In the genomic region with DNA sequence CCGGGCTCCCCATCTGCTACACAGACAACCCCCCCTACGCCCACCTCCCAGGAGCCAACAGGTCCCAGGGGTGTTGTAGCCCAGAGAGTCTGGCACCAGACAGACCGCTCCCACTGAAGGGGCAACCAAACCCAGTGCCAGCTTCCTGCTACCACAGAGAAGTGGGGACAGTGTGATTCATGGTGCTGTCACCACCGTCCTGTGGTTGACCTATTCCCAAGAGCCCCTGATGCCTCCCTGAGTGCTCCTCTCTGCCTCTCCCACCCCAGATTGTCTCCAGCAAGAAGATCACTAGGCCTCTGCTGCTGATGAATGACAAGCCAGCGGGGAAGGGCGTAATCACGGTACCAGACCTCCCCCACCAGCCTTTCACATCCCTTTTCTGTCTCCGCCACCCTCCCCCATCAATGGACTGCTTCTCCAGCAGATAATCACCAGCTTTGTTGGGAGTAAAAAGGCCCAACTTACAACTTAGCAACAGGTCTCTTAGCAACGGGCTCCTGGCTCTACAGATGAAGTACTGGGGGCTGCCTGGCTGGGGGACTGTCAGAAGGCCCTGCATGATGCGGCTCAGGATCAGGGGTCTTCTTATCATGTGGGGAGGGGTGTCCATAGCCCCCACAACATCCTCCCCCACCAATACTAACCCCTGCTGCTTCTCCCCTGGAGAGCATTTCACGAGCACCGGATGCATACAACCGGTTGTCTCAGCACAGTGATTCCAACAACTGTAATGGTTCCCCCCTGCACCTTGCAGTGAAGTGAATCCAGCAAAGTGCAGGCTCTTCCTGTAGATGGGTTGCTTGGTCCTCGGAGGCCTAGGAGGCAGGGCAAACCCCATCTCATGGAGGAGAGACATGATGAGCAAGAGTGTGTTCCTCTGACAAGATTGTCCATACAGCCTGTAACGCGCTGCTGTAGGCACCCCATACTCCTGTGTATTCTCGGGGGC, we compare ENCODE assay signal across 9 mouse cellular contexts. TPM values are rescaled to one million over a fixed set of nuclear protein-coding genes. Genes with fewer than 3 reads are reported as not detected.
DNase-seq lines count a peak whose midpoint lies in the region; ATAC-seq lines count a peak whose summit lies in the region.
"Had no signal": no experiment of that assay in that cellular context is flagged by ENCODE, and none has a peak within 500 bp of the region (broad histone marks: within the 10 kb centered on the region; RNA-seq: fewer than 3 reads in every experiment).

No protein-coding gene starts in this region.

- H3K4me3 ChIP-seq in limb, embryonic 13.5 days = no peak overlapping the region
- no peak overlapping the region for H3K4me3 ChIP-seq in limb, embryonic 10.5 days
- no peak overlapping the region for H3K4me3 ChIP-seq in forebrain, embryonic 16.5 days (replicated peaks; ENCODE audit: low read length)
- H3K4me3 ChIP-seq in neural tube, embryonic 11.5 days (ENCODE audit: low read depth, low read length) = no peak overlapping the region
- H3K4me3 ChIP-seq: liver, embryonic 13.5 days had no signal

- H3K36me3 ChIP-seq in limb, embryonic 13.5 days = no peaks in the 10 kb centered on the region
- H3K36me3 ChIP-seq in limb, embryonic 10.5 days = no peaks in the 10 kb centered on the region
- no peaks in the 10 kb centered on the region for H3K36me3 ChIP-seq in forebrain, embryonic 16.5 days (ENCODE audit: control insufficient read depth, insufficient read depth)
- no peaks in the 10 kb centered on the region for H3K36me3 ChIP-seq in neural tube, embryonic 11.5 days (ENCODE audit: control insufficient read depth, insufficient read depth, low read length)
- H3K36me3 ChIP-seq: liver, embryonic 13.5 days had no signal

- no peak overlapping the region for H3K9ac ChIP-seq in limb, embryonic 13.5 days
- H3K9ac ChIP-seq in forebrain, embryonic 16.5 days (replicated peaks; ENCODE audit: low read depth, low read length) = 0 out of 2 replicates have a peak overlapping the region, but pooled peaks have one; percentile 22
- peak overlapping the region; percentile 10; the same call in 1 of the 2 replicates for H3K9ac ChIP-seq in neural tube, embryonic 11.5 days (ENCODE audit: low read length)
- H3K9ac ChIP-seq: liver, embryonic 13.5 days had no signal

- 0 out of 2 replicates have a peak, but pooled peaks have one; percentile 16 for ATAC-seq in limb, embryonic 13.5 days (ENCODE audit: low FRiP score, low read depth)
- peak; percentile 90 for ATAC-seq in forebrain, embryonic 16.5 days
- peak; percentile 87 for ATAC-seq in neural tube, embryonic 11.5 days (ENCODE audit: insufficient read depth, low FRiP score, low TSS enrichment)

- H3K27me3 ChIP-seq in limb, embryonic 13.5 days = no peaks in the 10 kb centered on the region
- no peaks in the 10 kb centered on the region for H3K27me3 ChIP-seq in limb, embryonic 10.5 days (ENCODE audit: low read depth, poor library complexity, severe bottlenecking)
- H3K27me3 ChIP-seq in forebrain, embryonic 16.5 days (replicated peaks; ENCODE audit: control insufficient read depth, insufficient read depth, low read length) = no peaks in the 10 kb centered on the region
- H3K27me3 ChIP-seq in neural tube, embryonic 11.5 days (ENCODE audit: control insufficient read depth, insufficient read depth, low read length) = no peaks in the 10 kb centered on the region
- H3K27me3 ChIP-seq: liver, embryonic 13.5 days had no signal

- no peak overlapping the region for H3K4me2 ChIP-seq in limb, embryonic 13.5 days (replicated peaks)
- H3K4me2 ChIP-seq in forebrain, embryonic 16.5 days (ENCODE audit: low read length) = peak overlapping the region; percentile 5; the same call in 1 of the 2 replicates
- H3K4me2 ChIP-seq in neural tube, embryonic 11.5 days (ENCODE audit: low read depth) = no peak overlapping the region
- H3K4me2 ChIP-seq: liver, embryonic 13.5 days had no signal

- no peaks in the 10 kb centered on the region for H3K9me3 ChIP-seq in limb, embryonic 13.5 days
- no peaks in the 10 kb centered on the region for H3K9me3 ChIP-seq in limb, embryonic 10.5 days (replicated peaks)
- H3K9me3 ChIP-seq in forebrain, embryonic 16.5 days (ENCODE audit: control insufficient read depth, low read length) = no peaks in the 10 kb centered on the region
- H3K9me3 ChIP-seq in neural tube, embryonic 11.5 days (ENCODE audit: control insufficient read depth, low read length) = no peaks in the 10 kb centered on the region
- H3K9me3 ChIP-seq: liver, embryonic 13.5 days had no signal

- 60% methylated on average over 17 of the region's 17 CpGs for WGBS in limb, embryonic 13.5 days
- 60% methylated on average over 17 of the region's 17 CpGs for WGBS in limb, embryonic 10.5 days
- 20% methylated on average over 17 of the region's 17 CpGs for WGBS in forebrain, embryonic 16.5 days
- WGBS in neural tube, embryonic 11.5 days = 37% methylated on average over 17 of the region's 17 CpGs

- H3K27ac ChIP-seq in limb, embryonic 13.5 days = no peak overlapping the region
- no peak overlapping the region for H3K27ac ChIP-seq in limb, embryonic 10.5 days
- H3K27ac ChIP-seq in forebrain, embryonic 16.5 days (ENCODE audit: low read length) = peak overlapping the region; percentile 77
- 0 out of 2 replicates have a peak overlapping the region, but pooled peaks have one; percentile 20 for H3K27ac ChIP-seq in neural tube, embryonic 11.5 days (ENCODE audit: low read depth, low read length)
- H3K27ac ChIP-seq: liver, embryonic 13.5 days had no signal

- no peak for DNase-seq in limb, embryonic 10.5 days (ENCODE audit: low spot score)
- DNase-seq in left cerebral cortex, adult 11 months (ENCODE audit: low spot score) = peak; percentile 73
- peak; percentile 77 for DNase-seq in neural tube, embryonic 11.5 days (ENCODE audit: low spot score)
- no peak for DNase-seq in adrenal gland, adult 8-10 months
- no peak for DNase-seq in gastrocnemius, postnatal 25 days
- DNase-seq in lung, postnatal 4 days = no peak
- DNase-seq: liver, embryonic 13.5 days had no signal

- peaks cover 9% of the 10 kb centered on the region; the same call in 1 of the 2 replicates for H3K4me1 ChIP-seq in limb, embryonic 13.5 days
- peaks cover 14% of the 10 kb centered on the region for H3K4me1 ChIP-seq in limb, embryonic 10.5 days
- peaks cover 19% of the 10 kb centered on the region for H3K4me1 ChIP-seq in forebrain, embryonic 16.5 days (replicated peaks; ENCODE audit: control insufficient read depth, insufficient read depth, low read length)
- H3K4me1 ChIP-seq in neural tube, embryonic 11.5 days (ENCODE audit: control insufficient read depth, insufficient read depth, low read length) = peaks cover 16% of the 10 kb centered on the region
- H3K4me1 ChIP-seq: liver, embryonic 13.5 days had no signal

RNA-seq across cellular contexts. Expression of gene Cpne2, which starts 19.0 kb away (rescaled TPM):
- polyA plus RNA-seq in limb, embryonic 13.5 days (2015; fragmentation: Nextera tagmentation; extraction: Ambion mirVana) = 8.8 and 9.2 TPM in 2 replicates
- polyA plus RNA-seq in limb, embryonic 10.5 days (2016; fragmentation: Nextera tagmentation; extraction: Ambion mirVana) = 5.8 and 6.6 TPM in 2 replicates
- 21.1 and 29.2 TPM in 2 replicates for polyA plus RNA-seq in forebrain, embryonic 16.5 days (2015; fragmentation: Nextera tagmentation; extraction: Ambion mirVana)
- 9.5 and 11.2 TPM in 2 replicates for polyA plus RNA-seq in neural tube, embryonic 11.5 days (2014; fragmentation: Nextera tagmentation; extraction: Ambion mirVana)
- total RNA-seq in adrenal gland, adult 8-10 months (2022) = 10 to 100 TPM; 15.9 to 29.0 (median 22.4) TPM
- total RNA-seq in gastrocnemius, postnatal 25 days (2021) = 1 to 10 TPM; 5.1 to 9.8 TPM

RNA-seq across cellular contexts. Expression of gene Rspry1, which starts 50.0 kb away (rescaled TPM):
- 48.9 and 49.7 TPM in 2 replicates for polyA plus RNA-seq in limb, embryonic 13.5 days (2015; fragmentation: Nextera tagmentation; extraction: Ambion mirVana)
- polyA plus RNA-seq in limb, embryonic 10.5 days (2016; fragmentation: Nextera tagmentation; extraction: Ambion mirVana) = 42.1 and 49.2 TPM in 2 replicates
- 50.8 and 54.5 TPM in 2 replicates for polyA plus RNA-seq in forebrain, embryonic 16.5 days (2015; fragmentation: Nextera tagmentation; extraction: Ambion mirVana)
- 46.3 and 49.8 TPM in 2 replicates for polyA plus RNA-seq in neural tube, embryonic 11.5 days (2014; fragmentation: Nextera tagmentation; extraction: Ambion mirVana)
- 10 to 100 TPM; 20.4 to 30.0 (median 22.5) TPM for total RNA-seq in adrenal gland, adult 8-10 months (2022)
- 1 to 10 TPM; 7.9 to 8.3 TPM for total RNA-seq in gastrocnemius, postnatal 25 days (2021)

RNA-seq across cellular contexts. Expression of gene Fam192a, which starts 50.0 kb away (rescaled TPM):
- 72.2 and 74.2 TPM in 2 replicates for polyA plus RNA-seq in limb, embryonic 13.5 days (2015; fragmentation: Nextera tagmentation; extraction: Ambion mirVana)
- polyA plus RNA-seq in limb, embryonic 10.5 days (2016; fragmentation: Nextera tagmentation; extraction: Ambion mirVana) = 81.0 and 89.0 TPM in 2 replicates
- 105 and 115 TPM in 2 replicates for polyA plus RNA-seq in forebrain, embryonic 16.5 days (2015; fragmentation: Nextera tagmentation; extraction: Ambion mirVana)
- polyA plus RNA-seq in neural tube, embryonic 11.5 days (2014; fragmentation: Nextera tagmentation; extraction: Ambion mirVana) = 95.9 and 101 TPM in 2 replicates
- total RNA-seq in adrenal gland, adult 8-10 months (2022) = 10 to 100 TPM; 35.4 to 45.5 (median 42.4) TPM
- total RNA-seq in gastrocnemius, postnatal 25 days (2021) = 10 to 100 TPM; 16.7 to 18.7 TPM

Comparison
In these comparisons a context has a peak if more than half of its experiments do, and no peak if none do; other contexts are left out.
1. ATAC-seq: peak in every context shown above with its lines; median percentile 90 in forebrain, embryonic 16.5 days; 87 in neural tube, embryonic 11.5 days; 16 in limb, embryonic 13.5 days.
2. H3K27ac ChIP-seq: peak in forebrain, embryonic 16.5 days (single experiment) and neural tube, embryonic 11.5 days (single experiment); none in limb, embryonic 13.5 days (single experiment) and limb, embryonic 10.5 days (single experiment).
3. DNase-seq: peak in left cerebral cortex, adult 11 months (single experiment) and neural tube, embryonic 11.5 days (single experiment); none in limb, embryonic 10.5 days (single experiment), adrenal gland, adult 8-10 months (single experiment), gastrocnemius, postnatal 25 days (single experiment) and lung, postnatal 4 days (0 of 2).